Mouse (Mus musculus) midbrain, embryonic 13.5 days (tissue): ENCODE measurements around the gene Cntnap2. TPM values are rescaled to one million over a fixed set of nuclear protein-coding genes. Genes with fewer than 3 reads are reported as not detected.

Experiments used
- ATAC-seq: fragments of 200-750 bp; cut with Nextera tagmentation; 2 replicates; pipeline ENCODE4 v1.8.0; 2017; ENCODE audit warnings: mild to moderate bottlenecking, moderate TSS enrichment, moderate library complexity
- H3K27ac ChIP-seq: fragments of 300-500 bp; sonication (generic); 2 replicates; pipeline ENCODE4 v1.5.1; 2015; ENCODE audit warnings: inconsistent platforms, mild to moderate bottlenecking, moderate library complexity
- H3K27me3 ChIP-seq: fragments of 300-500 bp; sonication (generic); 2 replicates; pipeline ENCODE4 v1.6.1; 2015; ENCODE audit warnings: mild to moderate bottlenecking, inconsistent platforms
- H3K36me3 ChIP-seq: fragments of 300-500 bp; sonication (generic); 2 replicates; pipeline ENCODE4 v1.6.1; 2015; ENCODE audit warnings: mild to moderate bottlenecking, inconsistent platforms
- H3K4me1 ChIP-seq: fragments of 300-500 bp; sonication (generic); replicated peaks from 2 replicates; pipeline ENCODE4 v1.6.1; 2015; ENCODE audit warnings: inconsistent platforms
- H3K4me2 ChIP-seq: fragments of 300-500 bp; sonication (generic); replicated peaks from 2 replicates; pipeline ENCODE4 v1.6.1; 2015; ENCODE audit warnings: moderate library complexity, mild to moderate bottlenecking, inconsistent platforms
- H3K4me3 ChIP-seq: fragments of 300-500 bp; sonication (generic); replicated peaks from 2 replicates; pipeline ENCODE4 v1.5.1; 2015; ENCODE audit warnings: mild to moderate bottlenecking, inconsistent platforms
- H3K9ac ChIP-seq: fragments of 300-500 bp; sonication (generic); replicated peaks from 2 replicates; pipeline ENCODE4 v1.6.1; 2015; ENCODE audit warnings: mild to moderate bottlenecking, inconsistent platforms
- H3K9me3 ChIP-seq: fragments of 300-500 bp; sonication (generic); 2 replicates; pipeline ENCODE4 v1.6.1; 2016; ENCODE audit warnings: mild to moderate bottlenecking, inconsistent platforms
- WGBS: fragments of 180-500 bp; shearing (Covaris S2); methylation state at CpG from one replicate; pipeline ENCODE4 v1.1.7; 2015; 5-methylcytosine and 5-hydroxymethylcytosine counted together
- polyA plus RNA-seq: library from polyadenylated mRNA; unstranded; fragments of >200 nt; fragmentation: Nextera tagmentation; extraction: Ambion mirVana; gene quantifications from 2 replicates; pipeline ENCODE4 v1.2.1, GENCODE M21; 2015

Gene Cntnap2
- polyA plus RNA-seq, 1 experiment from 2014 or later = 72.9 TPM

- Histone ChIP-seq H3K9ac (no peak overlapping the region), H3K36me3 (no peaks in the 10 kb centered on the region), H3K9me3 (no peaks in the 10 kb centered on the region), H3K4me1 (no peaks in the 10 kb centered on the region), H3K4me2 (no peak overlapping the region), H3K27ac (no peak overlapping the region), H3K27me3 (no peaks in the 10 kb centered on the region), H3K4me3 (no peak overlapping the region)
- WGBS = 85% methylated on average over 1 of the region's 1 CpGs
- no peak for ATAC-seq
These were observed 1107.7 kb downstream of the Cntnap2 start for GRCm38 (mm10) chr6:46166837-46167236.

GRCm38 (mm10) chr6:46197298-46197697, 1138.1 kb downstream of the Cntnap2 start:
- no peak for ATAC-seq
- Histone ChIP-seq H3K36me3 (no peaks in the 10 kb centered on the region), H3K4me1 (no peaks in the 10 kb centered on the region), H3K27me3 (no peaks in the 10 kb centered on the region), H3K9ac (no peak overlapping the region), H3K27ac (no peak overlapping the region), H3K4me3 (no peak overlapping the region), H3K4me2 (no peak overlapping the region), H3K9me3 (no peaks in the 10 kb centered on the region)
- WGBS = 86% methylated on average over 2 of the region's 2 CpGs

- no peak for ATAC-seq
- Histone ChIP-seq H3K27ac (no peak overlapping the region), H3K9ac (no peak overlapping the region), H3K4me3 (no peak overlapping the region), H3K9me3 (no peaks in the 10 kb centered on the region), H3K4me2 (no peak overlapping the region), H3K4me1 (no peaks in the 10 kb centered on the region), H3K27me3 (no peaks in the 10 kb centered on the region), H3K36me3 (no peaks in the 10 kb centered on the region)
- 88% methylated on average over 4 of the region's 4 CpGs for WGBS
These were observed 1142.7 kb downstream of the Cntnap2 start for GRCm38 (mm10) chr6:46201828-46202227.

- Histone ChIP-seq H3K27ac (no peak overlapping the region), H3K36me3 (no peaks in the 10 kb centered on the region), H3K4me3 (no peak overlapping the region), H3K4me1 (no peaks in the 10 kb centered on the region), H3K4me2 (no peak overlapping the region), H3K9me3 (no peaks in the 10 kb centered on the region), H3K9ac (no peak overlapping the region), H3K27me3 (no peaks in the 10 kb centered on the region)
- WGBS = 60% methylated on average over 2 of the region's 2 CpGs
- no peak for ATAC-seq
These were observed 1146.4 kb downstream of the Cntnap2 start for GRCm38 (mm10) chr6:46205531-46205930.

GRCm38 (mm10) chr6:46232889-46233288, 1173.7 kb downstream of the Cntnap2 start:
- no peak overlapping the region for H3K4me3 ChIP-seq
- H3K9ac ChIP-seq = no peak overlapping the region
- 94% methylated on average over 1 of the region's 1 CpGs for WGBS
- H3K4me1 ChIP-seq = no peaks in the 10 kb centered on the region
- no peaks in the 10 kb centered on the region for H3K9me3 ChIP-seq
- H3K36me3 ChIP-seq = no peaks in the 10 kb centered on the region
- H3K27ac ChIP-seq = no peak overlapping the region
- no peak for ATAC-seq
- H3K27me3 ChIP-seq = no peaks in the 10 kb centered on the region
- no peak overlapping the region for H3K4me2 ChIP-seq

- H3K4me1 ChIP-seq = no peaks in the 10 kb centered on the region
These were observed 1181.2 kb downstream of the Cntnap2 start for GRCm38 (mm10) chr6:46240349-46240748.

GRCm38 (mm10) chr6:46263171-46263570, 1204.0 kb downstream of the Cntnap2 start:
- H3K36me3 ChIP-seq = no peaks in the 10 kb centered on the region
- no peaks in the 10 kb centered on the region for H3K4me1 ChIP-seq
- H3K9ac ChIP-seq = no peak overlapping the region
- ATAC-seq = no peak
- 35% methylated on average over 1 of the region's 1 CpGs for WGBS
- H3K4me3 ChIP-seq = no peak overlapping the region
- no peaks in the 10 kb centered on the region for H3K9me3 ChIP-seq
- H3K27me3 ChIP-seq = no peaks in the 10 kb centered on the region
- H3K27ac ChIP-seq = no peak overlapping the region
- no peak overlapping the region for H3K4me2 ChIP-seq

More at GRCm38 (mm10) chr6:46240349-46240748, 1181.2 kb downstream of the Cntnap2 start:
- Histone ChIP-seq H3K4me3 (no peak overlapping the region), H3K4me2 (no peak overlapping the region), H3K36me3 (no peaks in the 10 kb centered on the region), H3K9me3 (no peaks in the 10 kb centered on the region), H3K27me3 (no peaks in the 10 kb centered on the region), H3K9ac (no peak overlapping the region), H3K27ac (no peak overlapping the region)
- no peak for ATAC-seq
- WGBS = 80% methylated on average over 2 of the region's 2 CpGs

- Histone ChIP-seq H3K27me3 (no peaks in the 10 kb centered on the region), H3K9me3 (no peaks in the 10 kb centered on the region), H3K27ac (no peak overlapping the region), H3K36me3 (no peaks in the 10 kb centered on the region), H3K4me1 (no peaks in the 10 kb centered on the region), H3K4me2 (no peak overlapping the region), H3K9ac (no peak overlapping the region), H3K4me3 (no peak overlapping the region)
- WGBS = 66% methylated on average over 5 of the region's 5 CpGs
- ATAC-seq = 0 out of 2 replicates have a peak, but pooled peaks have one; percentile 37
These were observed 1287.8 kb downstream of the Cntnap2 start for GRCm38 (mm10) chr6:46346946-46347345.

- Histone ChIP-seq H3K27me3 (no peaks in the 10 kb centered on the region), H3K9ac (no peak overlapping the region), H3K4me3 (no peak overlapping the region), H3K36me3 (no peaks in the 10 kb centered on the region), H3K4me2 (no peak overlapping the region), H3K9me3 (no peaks in the 10 kb centered on the region), H3K4me1 (no peaks in the 10 kb centered on the region), H3K27ac (no peak overlapping the region)
- 94% methylated on average over 2 of the region's 2 CpGs for WGBS
- ATAC-seq = no peak
These were observed 1301.9 kb downstream of the Cntnap2 start for GRCm38 (mm10) chr6:46361091-46361490.

GRCm38 (mm10) chr6:46362156-46362555, 1303.0 kb downstream of the Cntnap2 start:
- no peak overlapping the region for H3K27ac ChIP-seq
- ATAC-seq = no peak

GRCm38 (mm10) chr6:46398725-46399589, 1339.8 kb downstream of the Cntnap2 start:
- Histone ChIP-seq H3K9ac (no peak overlapping the region), H3K27me3 (no peaks in the 10 kb centered on the region), H3K27ac (no peak overlapping the region), H3K9me3 (no peaks in the 10 kb centered on the region), H3K36me3 (no peaks in the 10 kb centered on the region), H3K4me2 (no peak overlapping the region), H3K4me3 (no peak overlapping the region), H3K4me1 (no peaks in the 10 kb centered on the region)
- 84% methylated on average over 2 of the region's 2 CpGs for WGBS
- ATAC-seq = no peak

More at GRCm38 (mm10) chr6:46362156-46362555, 1303.0 kb downstream of the Cntnap2 start:
- H3K9me3 ChIP-seq = no peaks in the 10 kb centered on the region
- H3K4me1 ChIP-seq = no peaks in the 10 kb centered on the region
- no peaks in the 10 kb centered on the region for H3K27me3 ChIP-seq
- no peak overlapping the region for H3K9ac ChIP-seq
- WGBS = 95% methylated on average over 1 of the region's 1 CpGs
- H3K36me3 ChIP-seq = no peaks in the 10 kb centered on the region
- H3K4me2 ChIP-seq = no peak overlapping the region
- H3K4me3 ChIP-seq = no peak overlapping the region

GRCm38 (mm10) chr6:46414154-46414553, 1355.0 kb downstream of the Cntnap2 start:
- Histone ChIP-seq H3K4me2 (no peak overlapping the region), H3K27ac (no peak overlapping the region), H3K9ac (no peak overlapping the region), H3K4me3 (no peak overlapping the region), H3K9me3 (no peaks in the 10 kb centered on the region), H3K27me3 (no peaks in the 10 kb centered on the region), H3K36me3 (no peaks in the 10 kb centered on the region), H3K4me1 (no peaks in the 10 kb centered on the region)
- no peak for ATAC-seq

- H3K36me3 ChIP-seq = no peaks in the 10 kb centered on the region
- H3K4me2 ChIP-seq = no peak overlapping the region
- H3K4me1 ChIP-seq = no peaks in the 10 kb centered on the region
- no peaks in the 10 kb centered on the region for H3K27me3 ChIP-seq
- ATAC-seq = no peak
- no peak overlapping the region for H3K9ac ChIP-seq
- no peaks in the 10 kb centered on the region for H3K9me3 ChIP-seq
- WGBS = 92% methylated on average over 4 of the region's 4 CpGs
- H3K4me3 ChIP-seq = no peak overlapping the region
- H3K27ac ChIP-seq = no peak overlapping the region
These were observed 1355.4 kb downstream of the Cntnap2 start for GRCm38 (mm10) chr6:46414562-46414961.
